ENCODE assay signal across 15 mouse cellular contexts in genomic region chr9:63230289-63230688, GRCm38 (mm10).
A peak's percentile ranks its signal among the peaks of the same experiment; 100 is the strongest.
DNase-seq lines count a peak whose midpoint lies in the region; ATAC-seq and TF ChIP-seq lines count a peak whose summit lies in the region.
"Had no signal": no experiment of that assay in that cellular context is flagged by ENCODE, and none has a peak within 500 bp of the region (broad histone marks: within the 10 kb centered on the region; RNA-seq: fewer than 3 reads in every experiment).

No protein-coding gene starts in this region.

- 0 out of 2 replicates have a peak, but pooled peaks cover 5% of the 10 kb centered on the region for H3K4me1 ChIP-seq in hindbrain, postnatal 0 days (ENCODE audit: insufficient read depth, low read length)
- H3K4me1 ChIP-seq in heart, embryonic 11.5 days (ENCODE audit: control insufficient read depth, insufficient read depth, low read length): no peaks in the 10 kb centered on the region
- H3K4me1 ChIP-seq: intestine, embryonic 15.5 days had no signal

- no peak overlapping the region for H3K9ac ChIP-seq in hindbrain, postnatal 0 days (replicated peaks; ENCODE audit: low read length)
- H3K9ac ChIP-seq in heart, embryonic 11.5 days (ENCODE audit: low read depth, low read length): no peak overlapping the region
- H3K9ac ChIP-seq: intestine, embryonic 15.5 days; limb, embryonic 12.5 days had no signal

- peak overlapping the region; percentile 20 for H3K4me2 ChIP-seq in hindbrain, postnatal 0 days (ENCODE audit: low read depth, low read length)
- H3K4me2 ChIP-seq in heart, embryonic 11.5 days: no peak overlapping the region
- H3K4me2 ChIP-seq: intestine, embryonic 15.5 days; limb, embryonic 12.5 days had no signal

- no peaks in the 10 kb centered on the region for H3K27me3 ChIP-seq in hindbrain, postnatal 0 days (ENCODE audit: insufficient read depth, low read length)
- H3K27me3 ChIP-seq in heart, embryonic 11.5 days (ENCODE audit: control insufficient read depth, insufficient read depth, low read length): no peaks in the 10 kb centered on the region
- H3K27me3 ChIP-seq: CH12.LX; intestine, embryonic 15.5 days; limb, embryonic 12.5 days had no signal

- no peak overlapping the region for H3K27ac ChIP-seq in hindbrain, postnatal 0 days
- no peak overlapping the region for H3K27ac ChIP-seq in heart, embryonic 11.5 days (ENCODE audit: low read depth, low read length)
- H3K27ac ChIP-seq: intestine, embryonic 15.5 days; limb, embryonic 12.5 days; midbrain, embryonic 10.5 days; stomach, postnatal 0 days had no signal

- no peak for ATAC-seq in cerebellum, adult (ENCODE audit: insufficient number of reproducible peaks, low FRiP score, low TSS enrichment)
- no peak for ATAC-seq in hindbrain, postnatal 0 days
- ATAC-seq in heart, embryonic 11.5 days (replicated peaks; ENCODE audit: insufficient number of reproducible peaks, low FRiP score, low TSS enrichment): no peak
- ATAC-seq: intestine, embryonic 15.5 days had no signal

- H3K9me3 ChIP-seq in hindbrain, postnatal 0 days (ENCODE audit: low read length): no peaks in the 10 kb centered on the region
- H3K9me3 ChIP-seq in heart, embryonic 11.5 days (replicated peaks; ENCODE audit: control insufficient read depth, low read length): no peaks in the 10 kb centered on the region
- H3K9me3 ChIP-seq: intestine, embryonic 15.5 days; limb, embryonic 12.5 days; midbrain, embryonic 10.5 days had no signal

- no peak for TF ChIP-seq CTCF in hindbrain, postnatal 0 days (IDR thresholded peaks at IDR 0.05; ENCODE audit: low read depth)

- no peak overlapping the region for H3K4me3 ChIP-seq in hindbrain, postnatal 0 days (ENCODE audit: low read length)
- no peak overlapping the region for H3K4me3 ChIP-seq in heart, embryonic 11.5 days (ENCODE audit: low read depth, low read length)
- H3K4me3 ChIP-seq: intestine, embryonic 15.5 days; limb, embryonic 12.5 days; midbrain, embryonic 10.5 days; myocyte had no signal

- peak; percentile 4 for DNase-seq in cerebellum, adult 11 months
- DNase-seq in kidney, postnatal 10 days: peak; percentile 19
- no peak for DNase-seq in kidney, adult 9 months
- peak; percentile 50 to 66 for DNase-seq in cerebellum, postnatal 10 days
- peak; percentile 43 for DNase-seq in hindbrain, postnatal 0 days (ENCODE audit: low spot score)
- DNase-seq in left cerebral cortex, adult 8-10 months (ENCODE audit: low spot score in 2 of 2): no peak
- DNase-seq: thymus, postnatal 25 days had no signal

- WGBS in hindbrain, postnatal 0 days: 35% methylated on average over 15 of the region's 15 CpGs
- 58% methylated on average over 15 of the region's 15 CpGs for WGBS in heart, embryonic 11.5 days (ENCODE audit: insufficient replicate concordance)

- H3K36me3 ChIP-seq in hindbrain, postnatal 0 days (ENCODE audit: insufficient read depth, low read length): no peaks in the 10 kb centered on the region
- no peaks in the 10 kb centered on the region for H3K36me3 ChIP-seq in heart, embryonic 11.5 days (ENCODE audit: control insufficient read depth, insufficient read depth, low read length)
- H3K36me3 ChIP-seq: intestine, embryonic 15.5 days had no signal

Comparison
In these comparisons a context has a peak if more than half of its experiments do, and no peak if none do; other contexts are left out.
1. DNase-seq: peak in cerebellum, adult 11 months (single experiment), kidney, postnatal 10 days (single experiment), cerebellum, postnatal 10 days (2 of 2) and hindbrain, postnatal 0 days (single experiment); none in kidney, adult 9 months (single experiment) and left cerebral cortex, adult 8-10 months (0 of 2).